Mouse (Mus musculus) liver, postnatal 0 days (tissue): ENCODE data around the gene Defb23.

ENCODE experiments used
- CTCF ChIP-seq: sonication (generic); IDR thresholded peaks from 2 replicates; pipeline ENCODE4 v1.5.1; 2016; ENCODE audit warnings: antibody characterized with exemption, low read depth
- EP300 ChIP-seq: IDR thresholded peaks from 2 replicates; pipeline ENCODE4 v1.6.1; 2016; ENCODE audit warnings: antibody characterized with exemption, low read depth, mild to moderate bottlenecking

GRCm38 (mm10) chr2:152464570-152465150 lies at the start of gene Defb23:
- TF ChIP-seq EP300 = no peak
- no peak for TF ChIP-seq CTCF
